Mouse (Mus musculus) heart, embryonic 13.5 days (tissue): ENCODE data around the gene Selenbp2. TPM values are rescaled to one million over a fixed set of nuclear protein-coding genes. Genes with fewer than 3 reads are reported as not detected.
"Not testable (repeated sequence)": the region's sequence is repeated elsewhere in the genome, so short reads cannot be mapped to it uniquely, and the experiment has no call there.

ENCODE experiments used
- ATAC-seq: fragments of 200-750 bp; cut with Nextera tagmentation; 2 replicates; pipeline ENCODE4 v1.8.0; 2017; ENCODE audit warnings: moderate TSS enrichment; ENCODE audit not compliant: insufficient number of reproducible peaks, low FRiP score, low TSS enrichment; ENCODE audit errors: extremely low read depth
- H3K27ac ChIP-seq: fragments of 300-500 bp; sonication (generic); replicated peaks from 2 replicates; pipeline ENCODE4 v1.5.1; 2015; ENCODE audit warnings: moderate library complexity, mild to moderate bottlenecking, inconsistent platforms
- H3K27me3 ChIP-seq: fragments of 300-500 bp; sonication (generic); replicated peaks from 2 replicates; pipeline ENCODE4 v1.6.1; 2015; ENCODE audit warnings: mild to moderate bottlenecking, inconsistent platforms
- H3K36me3 ChIP-seq: fragments of 300-500 bp; sonication (generic); 2 replicates; pipeline ENCODE4 v1.6.1; 2015; ENCODE audit warnings: mild to moderate bottlenecking, inconsistent platforms
- H3K4me1 ChIP-seq: fragments of 300-500 bp; sonication (generic); 2 replicates; pipeline ENCODE4 v1.6.1; 2015; ENCODE audit warnings: inconsistent platforms
- H3K4me2 ChIP-seq: fragments of 300-500 bp; sonication (generic); 2 replicates; pipeline ENCODE4 v1.6.1; 2015; ENCODE audit warnings: inconsistent platforms, mild to moderate bottlenecking, moderate library complexity
- H3K4me3 ChIP-seq: fragments of 300-500 bp; sonication (generic); 2 replicates; pipeline ENCODE4 v1.5.1; 2015; ENCODE audit warnings: moderate library complexity, mild to moderate bottlenecking, inconsistent platforms
- H3K9ac ChIP-seq: fragments of 300-500 bp; sonication (generic); 2 replicates; pipeline ENCODE4 v1.6.1; 2015; ENCODE audit warnings: inconsistent platforms, mild to moderate bottlenecking, moderate library complexity
- H3K9me3 ChIP-seq: fragments of 300-500 bp; sonication (generic); 2 replicates; pipeline ENCODE4 v1.6.1; 2016; ENCODE audit warnings: inconsistent platforms
- WGBS: fragments of 180-500 bp; shearing (Covaris S2); methylation state at CpG from one replicate; pipeline ENCODE4 v1.1.7; 2015; ENCODE audit warnings: mixed read lengths; 5-methylcytosine and 5-hydroxymethylcytosine counted together
- polyA plus RNA-seq: library from polyadenylated mRNA; unstranded; fragments of >200 nt; fragmentation: Nextera tagmentation; extraction: Ambion mirVana; gene quantifications from 2 replicates; pipeline ENCODE4 v1.2.1, GENCODE M21; 2015

Gene Selenbp2
- 1.3 and 1.7 TPM in 2 replicates for polyA plus RNA-seq

GRCm38 (mm10) chr3:94693329-94693825 lies at the start of gene Selenbp2:
Gene Selenbp2, plus strand, starts transcription at chr3:94693556.
- 56% methylated on average over 5 of the region's 5 CpGs for WGBS
- no peak for ATAC-seq
- Histone ChIP-seq H3K9ac (no peak within 1 kb of the TSS), H3K4me1 (peaks cover 9% of the 10 kb centered on the region), H3K9me3 (no peaks in the 10 kb centered on the region), H3K27ac (no peak within 1 kb of the TSS), H3K27me3 (no peaks in the 10 kb centered on the region), H3K4me2 (no peak within 1 kb of the TSS), H3K36me3 (no peaks in the 10 kb centered on the region), H3K4me3 (no peak within 1 kb of the TSS)

- Histone ChIP-seq H3K4me3 (no peak overlapping the region), H3K4me2 (peak overlapping the region; percentile 53)
Measured at GRCm38 (mm10) chr3:94648755-94649590, 44.4 kb upstream of the Selenbp2 start.

GRCm38 (mm10) chr3:94650409-94650808 lies 42.9 kb upstream of the Selenbp2 start:
- Histone ChIP-seq H3K4me3 (no peak overlapping the region), H3K9ac (no peak overlapping the region), H3K4me2 (no peak overlapping the region), H3K27me3 (no peaks in the 10 kb centered on the region), H3K4me1 (peaks cover 23% of the 10 kb centered on the region), H3K9me3 (no peaks in the 10 kb centered on the region), H3K36me3 (no peaks in the 10 kb centered on the region), H3K27ac (no peak overlapping the region)
- no peak for ATAC-seq
- WGBS: 83% methylated on average over 7 of the region's 7 CpGs

More at GRCm38 (mm10) chr3:94648755-94649590, 44.4 kb upstream of the Selenbp2 start:
- ATAC-seq: peak; percentile 42
- H3K27ac ChIP-seq: peak overlapping the region; percentile 80
- no peaks in the 10 kb centered on the region for H3K9me3 ChIP-seq
- no peaks in the 10 kb centered on the region for H3K27me3 ChIP-seq
- WGBS: 16% methylated on average over 6 of the region's 6 CpGs
- no peak overlapping the region for H3K9ac ChIP-seq
- H3K36me3 ChIP-seq: no peaks in the 10 kb centered on the region
- H3K4me1 ChIP-seq: peaks cover 23% of the 10 kb centered on the region

GRCm38 (mm10) chr3:94653967-94654366 lies 39.4 kb upstream of the Selenbp2 start:
- not testable (repeated sequence) for H3K27me3 ChIP-seq, H3K4me2 ChIP-seq, ATAC-seq, H3K27ac ChIP-seq, H3K4me3 ChIP-seq, H3K9me3 ChIP-seq, H3K36me3 ChIP-seq, H3K9ac ChIP-seq
- 65% methylated on average over 1 of the region's 1 CpGs for WGBS
- H3K4me1 ChIP-seq: peaks cover 22% of the 10 kb centered on the region

GRCm38 (mm10) chr3:94657852-94658739 lies 35.3 kb upstream of the Selenbp2 start:
- peak overlapping the region; percentile 79 for H3K9ac ChIP-seq
- peak overlapping the region; percentile 58 for H3K4me3 ChIP-seq
- not testable (repeated sequence) for H3K27me3 ChIP-seq, H3K27ac ChIP-seq, H3K36me3 ChIP-seq, H3K9me3 ChIP-seq
- peak overlapping the region; percentile 82 for H3K4me2 ChIP-seq
- peak; percentile 45 for ATAC-seq
- WGBS: 2% methylated on average over 27 of the region's 47 CpGs
- H3K4me1 ChIP-seq: peaks cover 11% of the 10 kb centered on the region

- Histone ChIP-seq H3K9ac (peak within 1 kb of the TSS; percentile 79), H3K27ac (peak within 1 kb of the TSS; percentile 42; the same call in 1 of the 2 replicates), H3K4me1 (peaks cover 11% of the 10 kb centered on the region), H3K4me2 (peak within 1 kb of the TSS; percentile 82), H3K4me3 (peak within 1 kb of the TSS; percentile 58)
- H3K36me3 ChIP-seq, H3K27me3 ChIP-seq, H3K9me3 ChIP-seq: not testable (repeated sequence)
- peak; percentile 86 for ATAC-seq
- under 1% methylated on average over 21 of the region's 33 CpGs for WGBS
Measured at GRCm38 (mm10) chr3:94658740-94659095, 34.6 kb upstream of the Selenbp2 start, which contains the start of gene Tuft1. Gene Tuft1, minus strand, starts transcription at chr3:94658872.

GRCm38 (mm10) chr3:94659142-94659748 lies 34.1 kb upstream of the Selenbp2 start:
- H3K27ac ChIP-seq: peak overlapping the region; percentile 42; the same call in 1 of the 2 replicates
- not testable (repeated sequence) for H3K36me3 ChIP-seq, H3K9me3 ChIP-seq, H3K27me3 ChIP-seq
- H3K4me2 ChIP-seq: peak overlapping the region; percentile 62
- peak overlapping the region; percentile 28; the same call in 1 of the 2 replicates for H3K9ac ChIP-seq
- peaks cover 11% of the 10 kb centered on the region for H3K4me1 ChIP-seq
- H3K4me3 ChIP-seq: peak overlapping the region; percentile 32
- WGBS: 27% methylated on average over 8 of the region's 10 CpGs
- ATAC-seq: 0 out of 2 replicates have a peak, but pooled peaks have one; percentile 49

GRCm38 (mm10) chr3:94660841-94661240 lies 32.5 kb upstream of the Selenbp2 start:
- not testable (repeated sequence) for H3K4me2 ChIP-seq, H3K36me3 ChIP-seq, H3K9ac ChIP-seq, ATAC-seq, H3K27me3 ChIP-seq, H3K27ac ChIP-seq, H3K9me3 ChIP-seq, H3K4me3 ChIP-seq
- H3K4me1 ChIP-seq: peaks cover 16% of the 10 kb centered on the region
- 88% methylated on average over 2 of the region's 2 CpGs for WGBS

GRCm38 (mm10) chr3:94665060-94665802 lies 28.1 kb upstream of the Selenbp2 start:
- peak overlapping the region; percentile 46; the same call in 1 of the 2 replicates for H3K4me2 ChIP-seq
- not testable (repeated sequence) for H3K4me1 ChIP-seq, H3K9me3 ChIP-seq, H3K27ac ChIP-seq, H3K27me3 ChIP-seq, ATAC-seq, H3K4me3 ChIP-seq, H3K36me3 ChIP-seq, H3K9ac ChIP-seq
- WGBS: 23% methylated on average over 5 of the region's 5 CpGs

GRCm38 (mm10) chr3:94665896-94666295 lies 27.5 kb upstream of the Selenbp2 start:
- not testable (repeated sequence) for H3K9me3 ChIP-seq, H3K36me3 ChIP-seq, ATAC-seq, H3K4me3 ChIP-seq, H3K27ac ChIP-seq, H3K27me3 ChIP-seq, H3K4me1 ChIP-seq
- WGBS: 9% methylated on average over 7 of the region's 7 CpGs
- H3K4me2 ChIP-seq: peak overlapping the region; percentile 46
- 0 out of 2 replicates have a peak overlapping the region, but pooled peaks have one; percentile 44 for H3K9ac ChIP-seq
